In genomic region chr17:85688236-85688910, GRCm38 (mm10) we compare ENCODE assay signal across 8 mouse cellular contexts. TPM values are rescaled to one million over a fixed set of nuclear protein-coding genes. Genes with fewer than 3 reads are reported as not detected.
DNase-seq lines count a peak whose midpoint lies in the region; ATAC-seq lines count a peak whose summit lies in the region.

TSS of gene Six2 (minus strand) at chr17:85688274.

- no peaks in the 10 kb centered on the region for H3K36me3 ChIP-seq in heart, embryonic 11.5 days (ENCODE audit: control insufficient read depth, insufficient read depth, low read length)
- no peaks in the 10 kb centered on the region for H3K36me3 ChIP-seq in limb, embryonic 11.5 days (ENCODE audit: control insufficient read depth, insufficient read depth, low read length)
- no peaks in the 10 kb centered on the region for H3K36me3 ChIP-seq in midbrain, embryonic 12.5 days

- H3K4me1 ChIP-seq in heart, embryonic 11.5 days (ENCODE audit: control insufficient read depth, insufficient read depth, low read length), result peaks cover 25% of the 10 kb centered on the region
- peaks cover 37% of the 10 kb centered on the region for H3K4me1 ChIP-seq in limb, embryonic 11.5 days (ENCODE audit: control insufficient read depth, insufficient read depth, low read length)
- peaks cover 29% of the 10 kb centered on the region for H3K4me1 ChIP-seq in midbrain, embryonic 12.5 days

- H3K27ac ChIP-seq in heart, embryonic 11.5 days (ENCODE audit: low read depth, low read length), result no peak within 1 kb of the TSS
- 0 out of 2 replicates have a peak within 1 kb of the TSS, but pooled peaks have one; percentile 36 for H3K27ac ChIP-seq in limb, embryonic 11.5 days (replicated peaks; ENCODE audit: low read depth, low read length)
- peak within 1 kb of the TSS; percentile 10; the same call in 1 of the 2 replicates for H3K27ac ChIP-seq in midbrain, embryonic 12.5 days (replicated peaks)

- DNase-seq in adrenal gland, postnatal 14 days, result peak; percentile 62
- DNase-seq in adrenal gland, adult 18-20 months (ENCODE audit: low spot score in 2 of 2), result no peak
- DNase-seq in embryo, embryonic 9.5 days (ENCODE audit: extremely low spot score), result peak; percentile 96
- peak; percentile 93 for DNase-seq in limb, embryonic 11.5 days (ENCODE audit: low spot score)
- DNase-seq in cerebellum, adult 18-20 months, result no peak

- peaks cover 92% of the 10 kb centered on the region for H3K27me3 ChIP-seq in heart, embryonic 11.5 days (ENCODE audit: control insufficient read depth, insufficient read depth, low read length)
- peaks cover 78% of the 10 kb centered on the region for H3K27me3 ChIP-seq in limb, embryonic 11.5 days (ENCODE audit: control insufficient read depth, insufficient read depth, low read length)
- peaks cover 98% of the 10 kb centered on the region for H3K27me3 ChIP-seq in midbrain, embryonic 12.5 days

- WGBS in heart, embryonic 11.5 days (ENCODE audit: insufficient replicate concordance), result under 1% methylated on average over 55 of the region's 55 CpGs
- under 1% methylated on average over 55 of the region's 55 CpGs for WGBS in limb, embryonic 11.5 days
- WGBS in midbrain, embryonic 12.5 days, result under 1% methylated on average over 55 of the region's 55 CpGs

- H3K4me2 ChIP-seq in heart, embryonic 11.5 days, result peak within 1 kb of the TSS; percentile 89
- peak within 1 kb of the TSS; percentile 72 for H3K4me2 ChIP-seq in limb, embryonic 11.5 days (ENCODE audit: low read depth, severe bottlenecking)
- peak within 1 kb of the TSS; percentile 54 for H3K4me2 ChIP-seq in midbrain, embryonic 12.5 days (replicated peaks)

- peak within 1 kb of the TSS; percentile 49 for H3K4me3 ChIP-seq in heart, embryonic 11.5 days (ENCODE audit: low read depth, low read length)
- H3K4me3 ChIP-seq in limb, embryonic 11.5 days (ENCODE audit: low read depth, low read length), result peak within 1 kb of the TSS; percentile 47
- peak within 1 kb of the TSS; percentile 39 for H3K4me3 ChIP-seq in midbrain, embryonic 12.5 days

- H3K9ac ChIP-seq in heart, embryonic 11.5 days (ENCODE audit: low read depth, low read length), result peak within 1 kb of the TSS; percentile 46; the same call in 1 of the 2 replicates
- peak within 1 kb of the TSS; percentile 68 for H3K9ac ChIP-seq in limb, embryonic 11.5 days (ENCODE audit: low read length)
- peak within 1 kb of the TSS; percentile 37 for H3K9ac ChIP-seq in midbrain, embryonic 12.5 days (replicated peaks)

- ATAC-seq in heart, embryonic 11.5 days (replicated peaks; ENCODE audit: insufficient number of reproducible peaks, low FRiP score, low TSS enrichment), result peak; percentile 82
- peak; percentile 94 for ATAC-seq in limb, embryonic 11.5 days (ENCODE audit: insufficient number of reproducible peaks, low FRiP score, low TSS enrichment, low read depth)
- peak; percentile 96 for ATAC-seq in midbrain, embryonic 12.5 days (ENCODE audit: low FRiP score, low read depth)
- ATAC-seq in erythroid progenitor cell, adult 5-6 weeks (replicated peaks; ENCODE audit: low FRiP score, poor library complexity, severe bottlenecking), result no peak

- H3K9me3 ChIP-seq in heart, embryonic 11.5 days (replicated peaks; ENCODE audit: control insufficient read depth, low read length), result no peaks in the 10 kb centered on the region
- no peaks in the 10 kb centered on the region for H3K9me3 ChIP-seq in limb, embryonic 11.5 days (ENCODE audit: control insufficient read depth, low read length)
- no peaks in the 10 kb centered on the region for H3K9me3 ChIP-seq in midbrain, embryonic 12.5 days

RNA-seq across cellular contexts. Expression of gene Six2, which starts in this region (rescaled TPM):
- not detected in 2 replicates for total RNA-seq in adrenal gland, postnatal 14 days (2021)
- total RNA-seq in adrenal gland, adult 18-20 months (2021), result not detected
- polyA plus RNA-seq in heart, embryonic 11.5 days (2014; fragmentation: Nextera tagmentation; extraction: Ambion mirVana), result 1.5 and 2.1 TPM in 2 replicates
- 7.8 and 8.4 TPM in 2 replicates for polyA plus RNA-seq in limb, embryonic 11.5 days (2014; fragmentation: Nextera tagmentation; extraction: Ambion mirVana)
- polyA plus RNA-seq in midbrain, embryonic 12.5 days (2016; fragmentation: Nextera tagmentation; extraction: Ambion mirVana), result 3.8 and 8.8 TPM in 2 replicates
- total RNA-seq in erythroid progenitor cell, adult 5-6 weeks (2015; ENCODE audit: low replicate concordance), result not detected in 2 replicates
- not detected in 2 replicates for total RNA-seq in erythroid progenitor cell, adult 5-6 weeks (2017; ENCODE audit: low replicate concordance)

Comparison
In these comparisons a context has a peak if more than half of its experiments do, and no peak if none do; other contexts are left out.
1. Peak in DNase-seq in adrenal gland, postnatal 14 days; RNA of the gene not detected or under 1 TPM.
2. DNase-seq: peak in embryo, embryonic 9.5 days (single experiment) and limb, embryonic 11.5 days (single experiment); none in adrenal gland, adult 18-20 months (0 of 2) and cerebellum, adult 18-20 months (0 of 2).
3. Peak in every context shown above with its lines, with median percentiles within 50 percentile points of each other: H3K4me2 ChIP-seq, H3K4me3 ChIP-seq and H3K9ac ChIP-seq.